Mouse (Mus musculus): ENCODE results near the gene BC025920. TPM values are rescaled to one million over a fixed set of nuclear protein-coding genes. Genes with fewer than 3 reads are reported as not detected.
"Not testable (repeated sequence)": the region's sequence is repeated elsewhere in the genome, so short reads cannot be mapped to it uniquely, and the experiment has no call there.

Gene BC025920
- polyA plus RNA-seq, 1 experiment from 2014 or later: 1.4 TPM

DNA sequence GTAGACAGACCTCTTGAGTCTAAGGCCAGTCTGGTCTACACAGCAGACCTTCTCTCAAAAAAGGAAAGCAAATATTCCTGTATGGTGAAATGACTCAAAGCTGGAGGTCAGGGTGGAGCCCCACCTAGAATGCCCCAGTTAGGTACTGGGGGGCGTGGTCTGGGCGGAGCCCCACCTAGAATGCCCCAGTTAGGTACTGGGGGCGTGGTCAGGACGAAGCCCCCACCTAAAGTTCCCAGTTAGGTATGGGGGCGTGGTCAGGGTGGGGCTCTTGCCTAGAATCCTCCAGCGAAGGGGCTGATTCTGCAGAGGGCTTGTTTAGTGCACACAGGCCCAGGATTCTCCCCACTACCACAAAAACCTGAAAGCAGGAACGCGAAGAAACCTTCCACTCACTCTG is 17.4 kb downstream of the BC025920 start:
- Histone ChIP-seq H3K27ac (replicated peaks) (no peak overlapping the region), H3K4me1 (peaks cover 25% of the 10 kb centered on the region), H3K4me3 (no peak overlapping the region), H3K36me3 (peaks cover 64% of the 10 kb centered on the region), H3K27me3 (ENCODE audit: low read depth, poor library complexity, severe bottlenecking) (no peaks in the 10 kb centered on the region), H3K9me3 (replicated peaks) (no peaks in the 10 kb centered on the region)
- WGBS: 63% methylated on average over 8 of the region's 8 CpGs
- DNase-seq (ENCODE audit: low spot score): no peak

DNA sequence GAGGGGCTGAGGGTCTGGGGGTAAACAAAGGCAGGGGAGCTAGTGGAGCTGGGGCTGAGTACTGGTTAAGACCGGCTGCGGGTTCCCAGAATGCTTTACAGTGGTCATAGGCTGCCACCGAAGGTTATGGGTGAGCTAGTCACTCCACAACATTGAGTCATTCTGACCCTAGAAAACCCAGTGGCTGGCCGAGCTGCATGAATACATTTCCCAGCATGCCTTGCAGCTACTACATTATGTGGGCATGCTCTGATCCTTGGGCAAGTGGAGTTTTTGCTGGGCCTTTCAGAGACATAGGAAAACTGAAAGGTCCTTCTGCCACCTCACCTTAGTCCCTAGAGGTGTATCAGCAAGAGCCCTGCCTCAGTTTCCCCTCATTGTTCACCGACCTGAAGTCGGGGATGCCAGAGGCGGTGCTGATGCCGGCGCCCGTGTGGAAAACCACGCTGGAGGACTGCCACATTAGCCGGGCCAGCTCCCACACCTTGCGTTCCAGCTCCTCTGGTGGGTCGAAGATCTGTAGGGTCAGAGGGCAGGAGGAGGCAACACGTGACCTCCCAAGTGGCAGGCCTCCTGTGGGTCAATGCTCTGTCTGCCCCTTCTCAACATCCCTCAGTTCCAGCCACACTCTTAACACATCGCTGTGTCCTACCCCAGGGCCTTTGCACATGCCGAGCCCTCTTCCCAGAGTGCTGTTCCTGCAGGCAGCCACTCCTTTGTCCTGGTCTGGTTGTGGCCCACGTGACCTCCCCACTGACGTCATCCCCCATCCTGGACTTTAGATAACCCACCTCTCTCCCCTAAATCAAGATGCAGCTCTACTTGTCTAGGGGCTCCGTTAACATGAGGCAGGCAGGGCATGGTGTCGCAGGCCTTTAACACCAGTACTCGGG is 20.3 kb downstream of the BC025920 start:
- WGBS: 90% methylated on average over 22 of the region's 22 CpGs
- DNase-seq (ENCODE audit: low spot score): no peak
- H3K4me3 ChIP-seq: peak overlapping the region; percentile 63
- H3K4me1 ChIP-seq: peaks cover 25% of the 10 kb centered on the region
- peaks cover 51% of the 10 kb centered on the region for H3K36me3 ChIP-seq
- H3K9me3 ChIP-seq (replicated peaks): no peaks in the 10 kb centered on the region
- no peaks in the 10 kb centered on the region; the same call in 1 of the 2 replicates for H3K27me3 ChIP-seq (ENCODE audit: low read depth, poor library complexity, severe bottlenecking)
- H3K27ac ChIP-seq (replicated peaks): peak overlapping the region; percentile 89

DNA sequence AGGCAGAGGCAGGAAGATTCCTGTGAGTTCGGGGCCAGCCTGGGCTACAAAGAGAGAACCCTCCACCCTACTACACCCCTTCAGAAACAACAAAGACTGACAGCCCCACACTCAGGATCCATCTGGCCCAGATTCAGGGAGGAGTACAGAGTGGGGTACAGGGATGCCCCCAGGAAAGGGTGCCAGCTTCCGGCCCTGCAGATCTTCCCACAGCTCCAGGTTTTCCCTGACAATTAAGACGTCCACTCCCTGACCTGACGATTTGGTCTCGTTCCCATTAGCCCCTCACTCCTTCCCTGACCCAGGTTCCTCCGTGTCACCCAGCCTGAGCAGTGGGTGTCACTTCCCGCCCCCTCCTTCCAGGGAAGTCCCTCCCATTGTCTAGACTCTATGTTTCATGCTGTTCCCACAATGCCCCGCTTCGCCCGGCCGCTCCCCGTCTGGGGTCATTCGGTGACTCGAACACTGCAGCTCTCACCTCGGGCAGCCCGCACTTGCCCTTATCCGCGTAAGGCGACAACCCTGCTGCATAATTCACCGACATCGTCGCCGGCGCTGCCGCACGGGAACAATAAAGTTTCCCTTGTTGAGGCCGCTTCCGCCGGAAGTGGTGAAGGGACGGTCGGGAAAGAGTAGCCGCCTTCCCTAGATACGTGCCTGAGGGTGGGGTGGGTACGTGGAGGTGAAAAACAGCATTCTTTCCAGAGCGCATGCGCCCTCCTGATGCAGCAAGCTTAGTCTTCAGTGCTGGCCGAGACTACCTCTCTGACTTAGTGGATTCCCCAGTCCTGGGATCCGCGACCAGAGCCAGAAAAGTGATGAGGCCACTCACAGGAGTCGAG is 21.1 kb downstream of the BC025920 start, which contains the start of gene Sirt6:
Gene Sirt6 (minus strand): TSS at position 804 of the 842 bp plus-strand sequence.
- H3K36me3 ChIP-seq: peaks cover 43% of the 10 kb centered on the region
- peak within 1 kb of the TSS; percentile 89 for H3K27ac ChIP-seq (replicated peaks)
- 6% methylated on average over 40 of the region's 40 CpGs for WGBS

DNA sequence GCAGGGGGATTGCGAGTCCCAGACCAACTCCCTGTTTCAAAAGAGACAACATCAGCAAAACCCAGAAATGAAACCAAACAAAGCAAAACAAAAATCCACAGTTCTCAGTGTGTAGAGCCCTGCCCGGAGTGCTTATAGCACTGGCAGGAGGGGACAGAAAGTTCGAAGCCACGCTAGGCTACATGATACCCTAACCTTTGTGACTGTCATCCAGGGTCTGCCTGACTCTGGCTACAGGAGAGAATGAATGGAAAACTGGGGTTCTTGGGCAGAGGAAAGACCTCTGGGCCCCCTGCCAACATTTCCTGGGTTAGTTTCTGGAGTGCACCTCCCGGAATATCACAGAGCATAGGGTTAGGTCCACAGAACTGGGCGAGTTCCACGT is 21.8 kb downstream of the BC025920 start:
- Histone ChIP-seq H3K4me1 (peaks cover 25% of the 10 kb centered on the region), H3K9me3 (replicated peaks) (no peaks in the 10 kb centered on the region), H3K4me3 (peak overlapping the region; percentile 63), H3K27me3 (ENCODE audit: low read depth, poor library complexity, severe bottlenecking) (peaks cover 7% of the 10 kb centered on the region), H3K27ac (replicated peaks) (peak overlapping the region; percentile 89), H3K36me3 (peaks cover 37% of the 10 kb centered on the region)
- WGBS: 71% methylated on average over 7 of the region's 7 CpGs
- DNase-seq (ENCODE audit: low spot score): no peak

More for the DNA sequence above, 21.1 kb downstream of the BC025920 start, which contains the start of gene Sirt6:
- peak; percentile 94 for DNase-seq (ENCODE audit: low spot score)
- Histone ChIP-seq H3K27me3 (ENCODE audit: low read depth, poor library complexity, severe bottlenecking) (peaks cover under 1% of the 10 kb centered on the region; the same call in 1 of the 2 replicates), H3K9me3 (replicated peaks) (no peaks in the 10 kb centered on the region), H3K4me1 (peaks cover 25% of the 10 kb centered on the region), H3K4me3 (peak within 1 kb of the TSS; percentile 63)

DNA sequence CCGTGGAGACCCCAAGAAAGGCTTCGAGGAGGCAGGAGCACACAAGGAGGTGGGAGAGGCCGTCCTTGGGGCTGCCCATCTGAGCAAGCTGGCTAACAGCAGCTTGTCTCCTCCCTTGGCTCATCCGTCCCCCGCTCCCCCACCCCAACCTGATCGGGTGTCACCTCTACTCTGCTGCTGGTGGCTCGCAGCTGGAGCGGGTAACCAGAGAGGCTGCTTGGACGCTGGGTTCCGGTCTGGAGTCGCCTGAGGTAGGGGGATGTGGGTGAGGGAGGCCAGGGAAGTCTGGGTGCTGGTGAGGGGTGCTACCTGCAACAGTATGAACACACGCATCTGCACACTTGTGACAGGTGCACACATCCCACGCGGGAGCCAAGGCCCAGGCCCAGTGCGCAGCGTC is 22.3 kb downstream of the BC025920 start, which contains the start of gene Ankrd24:
Gene Ankrd24 (plus strand): TSS at position 151 of the 400 bp plus-strand sequence.
- WGBS: 80% methylated on average over 16 of the region's 16 CpGs
- peaks cover 30% of the 10 kb centered on the region for H3K4me1 ChIP-seq
- no peak for DNase-seq (ENCODE audit: low spot score)

DNA sequence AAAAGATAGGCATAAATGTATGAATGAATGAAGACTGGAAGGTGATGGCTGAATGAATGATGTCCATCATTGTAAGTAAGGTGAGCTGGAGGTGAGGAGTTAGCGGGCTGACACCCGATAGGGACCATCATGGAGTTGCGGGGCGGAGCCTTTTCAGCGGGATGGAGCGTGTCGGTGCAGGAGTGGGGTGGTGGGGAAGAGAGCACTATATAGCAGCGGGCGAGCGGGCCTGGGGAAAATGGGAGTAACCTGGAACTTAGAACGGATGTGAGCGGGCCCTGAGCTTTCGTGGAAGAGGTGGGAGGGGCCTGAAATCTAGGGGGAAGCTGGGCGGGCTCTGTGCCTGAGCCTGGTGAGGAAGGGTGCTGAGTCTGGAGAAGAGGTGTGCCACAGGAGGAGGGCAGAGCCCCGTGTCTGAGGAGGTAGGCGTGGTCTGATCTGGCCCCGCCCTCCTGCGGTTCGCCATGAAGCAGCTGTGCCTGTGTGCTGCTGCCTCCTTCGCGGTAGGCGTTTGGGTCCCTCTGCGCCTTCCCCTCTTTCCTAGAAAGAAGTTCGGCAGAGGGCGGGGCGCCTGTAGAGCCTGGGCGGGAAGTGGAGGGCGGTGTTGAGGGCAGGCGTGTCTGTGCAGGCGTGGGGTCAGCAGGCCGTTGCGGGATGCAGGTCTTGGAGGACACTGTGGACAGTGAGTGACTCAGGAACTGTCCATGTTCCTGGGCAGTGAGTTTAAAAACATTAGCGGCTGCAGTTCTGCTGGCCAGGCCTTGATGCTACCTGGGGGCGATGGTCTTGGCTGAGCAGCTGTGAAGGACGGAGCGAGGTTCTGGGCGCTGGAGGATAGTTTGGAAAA is 27.4 kb downstream of the BC025920 start:
- Histone ChIP-seq H3K4me1 (peaks cover 21% of the 10 kb centered on the region), H3K27me3 (ENCODE audit: low read depth, poor library complexity, severe bottlenecking) (peaks cover 26% of the 10 kb centered on the region), H3K9me3 (replicated peaks) (no peaks in the 10 kb centered on the region), H3K4me3 (peak overlapping the region; percentile 62), H3K36me3 (no peaks in the 10 kb centered on the region), H3K27ac (replicated peaks) (peak overlapping the region; percentile 79)
- WGBS: 4% methylated on average over 37 of the region's 37 CpGs
- peak; percentile 80 for DNase-seq (ENCODE audit: low spot score)

More for the DNA sequence above, 22.3 kb downstream of the BC025920 start, which contains the start of gene Ankrd24:
- H3K9me3 ChIP-seq (replicated peaks): no peaks in the 10 kb centered on the region
- peak within 1 kb of the TSS; percentile 89 for H3K27ac ChIP-seq (replicated peaks)
- peak within 1 kb of the TSS; percentile 63 for H3K4me3 ChIP-seq
- H3K36me3 ChIP-seq: peaks cover 31% of the 10 kb centered on the region
- H3K27me3 ChIP-seq (ENCODE audit: low read depth, poor library complexity, severe bottlenecking): peaks cover 10% of the 10 kb centered on the region

DNA sequence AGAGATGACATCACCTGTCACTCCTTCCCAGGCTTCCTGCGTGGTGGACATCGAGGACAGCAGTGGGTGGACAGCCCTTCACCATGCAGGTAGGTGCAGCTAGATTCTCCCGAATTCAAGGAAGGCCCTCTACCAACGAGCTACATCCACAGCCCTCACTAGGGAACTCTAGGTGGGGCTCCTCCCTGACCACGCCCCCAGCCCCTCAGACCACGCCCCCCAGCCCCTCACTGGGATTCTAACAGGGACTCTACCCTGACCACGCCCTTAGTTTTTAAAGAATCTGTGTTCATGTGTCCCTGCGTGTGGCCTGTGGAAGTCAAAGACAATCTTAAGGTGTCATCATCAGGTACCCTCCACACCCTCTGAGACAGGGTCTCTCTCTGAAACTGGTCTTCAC is 30.3 kb downstream of the BC025920 start:
- no peak for DNase-seq (ENCODE audit: low spot score)
- no peak overlapping the region for H3K27ac ChIP-seq (replicated peaks)
- peaks cover 26% of the 10 kb centered on the region for H3K27me3 ChIP-seq (ENCODE audit: low read depth, poor library complexity, severe bottlenecking)
- peaks cover 24% of the 10 kb centered on the region for H3K4me1 ChIP-seq
- no peaks in the 10 kb centered on the region for H3K36me3 ChIP-seq
- no peaks in the 10 kb centered on the region for H3K9me3 ChIP-seq (replicated peaks)
- H3K4me3 ChIP-seq: no peak overlapping the region
- WGBS: 19% methylated on average over 8 of the region's 8 CpGs

DNA sequence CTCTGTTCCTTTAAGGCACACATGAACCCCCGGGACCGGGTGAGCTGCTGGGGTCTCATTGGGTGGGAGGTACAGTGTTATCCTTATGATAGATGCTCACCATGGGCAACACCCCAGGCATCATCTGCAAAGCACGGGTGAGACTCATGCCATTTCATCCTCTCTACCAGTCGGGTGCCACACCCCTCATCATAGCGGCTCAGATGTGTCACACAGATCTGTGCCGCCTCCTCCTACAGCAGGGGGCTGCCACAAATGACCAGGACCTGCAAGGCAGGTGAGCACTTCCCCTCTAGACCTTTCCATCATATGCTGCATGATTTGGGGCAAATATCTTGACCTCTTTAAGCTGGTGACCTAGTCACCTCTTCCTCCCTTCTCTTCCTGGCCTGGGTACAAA is 32.0 kb downstream of the BC025920 start:
- H3K27me3 ChIP-seq (ENCODE audit: low read depth, poor library complexity, severe bottlenecking): peaks cover 26% of the 10 kb centered on the region
- H3K9me3 ChIP-seq (replicated peaks): no peaks in the 10 kb centered on the region
- H3K27ac ChIP-seq (replicated peaks): no peak overlapping the region
- H3K4me3 ChIP-seq: no peak overlapping the region
- H3K36me3 ChIP-seq: no peaks in the 10 kb centered on the region
- H3K4me1 ChIP-seq: peaks cover 39% of the 10 kb centered on the region
- DNase-seq (ENCODE audit: low spot score): no peak
- WGBS: 75% methylated on average over 6 of the region's 6 CpGs

DNA sequence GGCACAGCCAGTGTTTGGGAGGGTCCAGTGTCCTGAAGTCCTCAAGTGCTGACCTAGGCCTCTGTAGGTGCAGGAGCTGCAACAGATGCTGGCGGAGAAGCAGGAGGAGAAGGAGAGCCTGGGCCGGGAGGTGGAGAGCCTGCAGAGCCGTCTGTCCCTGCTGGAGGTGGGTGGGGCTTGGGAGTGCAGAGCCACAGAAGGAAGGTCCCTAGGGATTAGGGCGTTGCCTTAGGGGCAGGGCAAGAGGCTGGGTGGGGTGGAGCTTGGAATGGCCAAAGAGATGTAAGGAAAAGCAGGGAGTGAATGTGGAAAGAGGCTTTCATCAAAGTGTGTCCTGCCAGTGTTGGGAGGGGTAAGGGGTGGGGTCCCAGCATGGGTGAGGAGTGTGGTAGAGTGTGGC is 34.8 kb downstream of the BC025920 start:
- H3K4me3 ChIP-seq; DNase-seq (ENCODE audit: low spot score); H3K9me3 ChIP-seq (replicated peaks); H3K27ac ChIP-seq (replicated peaks); H3K36me3 ChIP-seq: not testable (repeated sequence)
- WGBS: 48% methylated on average over 4 of the region's 4 CpGs
- Histone ChIP-seq H3K4me1 (peaks cover 41% of the 10 kb centered on the region), H3K27me3 (ENCODE audit: low read depth, poor library complexity, severe bottlenecking) (peaks cover 17% of the 10 kb centered on the region; the same call in 1 of the 2 replicates)

DNA sequence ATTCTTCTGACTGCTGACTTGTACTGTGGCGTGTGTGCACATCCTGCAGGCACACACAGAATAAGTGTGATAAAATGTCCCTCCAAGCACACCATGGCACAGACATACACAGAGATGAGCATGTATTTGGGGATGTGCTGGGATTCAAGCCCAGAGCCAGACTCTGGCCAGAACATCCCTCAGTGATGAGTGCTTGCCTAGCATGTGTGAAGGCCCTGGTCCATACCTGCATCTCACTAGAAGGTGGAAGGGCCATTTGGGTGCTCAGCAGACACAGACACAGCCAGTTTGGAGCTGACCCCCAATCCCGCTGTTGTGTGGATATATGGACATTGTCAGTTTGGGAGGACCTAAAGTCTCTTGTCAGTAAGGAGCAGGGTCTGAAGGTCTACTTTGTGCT is 35.5 kb downstream of the BC025920 start:
- Histone ChIP-seq H3K27me3 (ENCODE audit: low read depth, poor library complexity, severe bottlenecking) (peaks cover 17% of the 10 kb centered on the region; the same call in 1 of the 2 replicates), H3K27ac (replicated peaks) (no peak overlapping the region), H3K4me1 (peaks cover 37% of the 10 kb centered on the region), H3K36me3 (no peaks in the 10 kb centered on the region), H3K9me3 (replicated peaks) (no peaks in the 10 kb centered on the region), H3K4me3 (no peak overlapping the region)
- 87% methylated on average over 2 of the region's 2 CpGs for WGBS
- DNase-seq (ENCODE audit: low spot score): no peak

DNA sequence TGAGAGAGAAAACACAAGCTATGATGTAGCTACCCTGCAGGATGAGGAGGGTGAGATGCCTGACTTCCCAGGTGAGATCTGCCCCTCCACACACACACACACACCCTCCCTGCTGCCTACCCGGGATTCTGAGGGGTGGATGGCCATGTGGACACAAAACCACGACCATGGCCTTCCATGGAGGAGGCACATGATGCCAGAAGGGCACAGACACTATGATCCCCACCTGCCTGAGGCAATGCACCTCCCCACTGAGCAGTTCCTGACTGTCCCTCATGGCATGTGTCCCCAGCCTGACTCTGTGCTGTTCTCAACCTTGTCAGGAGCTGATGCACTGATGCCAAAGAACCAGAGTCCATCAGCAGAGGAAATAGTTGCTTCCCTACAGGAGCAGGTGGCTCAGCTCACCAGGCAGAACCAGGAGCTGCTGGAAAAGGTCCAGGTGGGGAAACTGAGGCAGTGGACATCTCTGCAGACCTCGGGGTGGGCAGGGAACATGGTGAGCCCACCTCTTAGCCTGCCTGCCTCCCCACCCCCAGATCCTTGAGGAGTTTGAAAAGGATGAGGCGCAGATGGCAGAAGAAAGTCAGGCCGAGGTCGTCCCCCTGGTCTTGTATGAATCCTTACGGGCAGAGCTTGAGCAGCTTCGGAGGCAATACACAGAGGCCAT is 36.0 kb downstream of the BC025920 start:
- 82% methylated on average over 8 of the region's 8 CpGs for WGBS
- DNase-seq (ENCODE audit: low spot score): no peak
- H3K36me3 ChIP-seq: no peaks in the 10 kb centered on the region
- H3K4me1 ChIP-seq: peaks cover 37% of the 10 kb centered on the region
- H3K27me3 ChIP-seq (ENCODE audit: low read depth, poor library complexity, severe bottlenecking): peaks cover 21% of the 10 kb centered on the region; the same call in 1 of the 2 replicates
- H3K9me3 ChIP-seq (replicated peaks): no peaks in the 10 kb centered on the region
- H3K27ac ChIP-seq (replicated peaks): peak overlapping the region; percentile 96; the same call in 1 of the 2 replicates
- peak overlapping the region; percentile 85 for H3K4me3 ChIP-seq

Data from midbrain, embryonic 10.5 days (tissue).